In the genomic region with DNA sequence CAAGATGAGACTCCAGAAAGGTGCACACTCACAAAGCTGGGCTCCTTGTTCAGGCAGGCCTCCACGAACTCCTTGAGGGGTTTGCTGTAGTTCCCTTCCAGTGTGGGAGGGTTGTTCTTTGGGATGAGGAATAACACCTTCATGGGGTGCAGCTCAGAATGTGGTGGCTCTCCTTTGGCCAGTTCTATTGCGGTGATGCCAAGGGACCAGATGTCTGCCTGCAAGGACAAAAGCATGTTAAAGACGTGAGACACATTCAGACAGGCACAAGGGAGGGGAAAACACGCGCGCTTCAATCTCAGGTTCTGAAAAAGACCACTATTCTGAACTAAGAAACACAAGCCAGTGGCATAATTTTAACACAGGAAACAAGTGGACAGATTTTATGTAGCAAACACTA, we compare ENCODE assay signal across 32 mouse cellular contexts.
"Had no signal": no experiment of that assay in that cellular context is flagged by ENCODE, and none has a peak within 500 bp of the region (broad histone marks: within the 10 kb centered on the region; RNA-seq: fewer than 3 reads in every experiment).

No protein-coding gene starts in this region.

- H3K4me3 ChIP-seq: heart, embryonic 13.5 days; heart, embryonic 15.5 days; hindbrain, embryonic 10.5 days; hindbrain, embryonic 12.5 days; hindbrain, embryonic 13.5 days; hindbrain, embryonic 15.5 days; intestine, embryonic 15.5 days; kidney, embryonic 15.5 days; layer of hippocampus, adult 2 months; left cerebral cortex, adult 2 months had no signal

- H3K27ac ChIP-seq: heart, embryonic 13.5 days; heart, embryonic 15.5 days; hindbrain, embryonic 10.5 days; hindbrain, embryonic 12.5 days; hindbrain, embryonic 13.5 days; hindbrain, embryonic 14.5 days; hindbrain, embryonic 15.5 days; hindbrain, postnatal 0 days; intestine, embryonic 15.5 days; kidney, embryonic 15.5 days; kidney, postnatal 0 days; layer of hippocampus, adult 2 months; left cerebral cortex, adult 2 months had no signal

- H3K9me3 ChIP-seq: heart, embryonic 13.5 days; heart, embryonic 15.5 days; hindbrain, embryonic 10.5 days; hindbrain, embryonic 12.5 days; hindbrain, embryonic 13.5 days; hindbrain, embryonic 15.5 days; intestine, embryonic 15.5 days; kidney, embryonic 15.5 days had no signal

- ATAC-seq: hindbrain, embryonic 16.5 days; hindbrain, postnatal 0 days; inflammation-experienced regulatory T-cells, adult 6 months; intestine, embryonic 15.5 days; intestine, postnatal 0 days had no signal

- H3K27me3 ChIP-seq: heart, embryonic 13.5 days; heart, embryonic 15.5 days; hindbrain, embryonic 12.5 days; hindbrain, embryonic 13.5 days; hindbrain, embryonic 15.5 days; intestine, embryonic 15.5 days; kidney, embryonic 15.5 days had no signal

- DNase-seq: heart, postnatal 10 days; heart, postnatal 14 days; heart, postnatal 36 days; heart, postnatal 4 days; kidney, adult 11 months; kidney, adult 18-20 months; kidney, adult 2 months; kidney, adult 8-10 months; kidney, adult 9 months; kidney, postnatal 10 days; kidney, postnatal 14 days; kidney, postnatal 25 days; kidney, postnatal 36 days; kidney, postnatal 4 days; layer of hippocampus, adult 9-11 months; layer of hippocampus, postnatal 36 days had no signal

- H3K4me2 ChIP-seq: heart, embryonic 13.5 days; heart, embryonic 15.5 days; hindbrain, embryonic 12.5 days; hindbrain, embryonic 13.5 days; hindbrain, embryonic 14.5 days; hindbrain, embryonic 15.5 days; intestine, embryonic 15.5 days; kidney, embryonic 15.5 days had no signal

- H3K9ac ChIP-seq: heart, embryonic 13.5 days; heart, embryonic 15.5 days; hindbrain, embryonic 12.5 days; hindbrain, embryonic 13.5 days; hindbrain, embryonic 14.5 days; hindbrain, embryonic 15.5 days; intestine, embryonic 15.5 days; kidney, embryonic 15.5 days had no signal

- H3K4me1 ChIP-seq: hindbrain, embryonic 10.5 days; hindbrain, embryonic 12.5 days; hindbrain, embryonic 13.5 days; hindbrain, embryonic 15.5 days had no signal
